Mouse (Mus musculus): Measurements from ENCODE around the gene Dusp14. TPM values are rescaled to one million over a fixed set of nuclear protein-coding genes. Genes with fewer than 3 reads are reported as not detected.

Dusp14 gene
- total RNA-seq, 4 experiments from 2014 or later = 0.50 to 0.80 (median 0.78) TPM; not detected in 1

GRCm38 (mm10) chr11:84016147-84016809 is 52.8 kb downstream of the Dusp14 start:
- DNase-seq (ENCODE audit: low spot score) = no peak

DNA sequence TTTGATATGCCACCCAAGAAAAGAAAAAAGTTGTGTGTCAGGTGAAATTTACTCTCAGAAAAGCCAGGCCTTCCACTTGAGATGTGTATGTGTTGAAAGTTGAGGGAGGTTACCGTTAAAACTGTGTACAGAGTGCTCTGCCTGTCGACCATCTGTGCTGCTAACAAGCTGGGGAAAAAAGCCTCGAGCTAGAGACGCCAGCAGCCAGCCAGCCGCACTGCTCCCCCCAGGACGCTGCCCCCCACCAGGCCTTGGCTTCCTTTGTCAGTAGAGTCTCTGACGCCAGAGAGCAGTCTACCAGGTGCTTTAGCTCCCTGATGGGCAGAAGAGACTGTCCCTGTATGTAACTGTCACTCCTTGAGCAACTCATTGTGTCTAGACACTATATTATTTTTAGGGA is 56.0 kb downstream of the Dusp14 start:
- DNase-seq (ENCODE audit: low spot score) = no peak

DNA sequence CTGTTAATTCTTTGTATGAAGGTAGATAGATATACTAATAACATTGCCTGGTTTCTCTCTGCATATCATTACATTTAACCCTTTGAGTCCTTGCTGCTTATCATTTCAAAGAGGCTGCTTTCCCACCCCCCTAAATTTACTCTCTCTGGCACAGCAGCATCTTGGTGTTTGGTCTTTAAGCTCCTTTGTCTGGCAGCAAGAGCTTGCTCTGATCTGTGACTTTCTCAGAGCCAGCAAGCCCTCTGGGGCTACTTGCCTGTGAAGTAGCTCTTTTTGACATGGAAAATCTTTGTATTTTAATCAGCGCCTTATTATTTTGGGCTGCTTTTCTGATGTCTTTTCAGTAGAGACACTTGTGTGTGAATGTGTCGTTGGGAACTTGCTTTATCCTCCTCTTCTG is 57.5 kb downstream of the Dusp14 start:
- DNase-seq (ENCODE audit: low spot score) = no peak

DNA sequence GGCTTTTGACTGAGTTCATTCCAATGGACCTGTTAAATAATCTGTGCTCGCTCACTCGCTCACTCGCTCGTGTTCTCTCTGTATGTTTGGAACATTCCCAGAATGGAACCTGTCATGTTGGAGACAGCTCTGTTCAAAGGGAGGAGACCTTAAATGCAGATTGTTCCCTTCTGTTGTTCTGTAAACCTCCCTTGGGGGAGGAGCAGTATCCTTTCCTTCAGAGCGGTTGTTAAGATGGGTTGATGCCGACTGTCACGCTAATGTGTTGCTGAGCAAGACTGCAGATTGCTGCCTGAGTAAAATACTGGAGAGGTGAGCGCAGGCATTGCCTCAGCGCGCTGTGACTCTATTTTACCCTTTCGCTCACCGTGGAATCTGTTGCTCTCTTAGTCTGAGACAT is 58.0 kb downstream of the Dusp14 start:
- DNase-seq (ENCODE audit: low spot score) = no peak

GRCm38 (mm10) chr11:84010411-84010810 is 58.6 kb downstream of the Dusp14 start:
- no peak for DNase-seq (ENCODE audit: low spot score)

GRCm38 (mm10) chr11:84009001-84009400 is 60.1 kb downstream of the Dusp14 start:
- DNase-seq (ENCODE audit: low spot score) = no peak

- DNase-seq (ENCODE audit: low spot score) = no peak
Measured at GRCm38 (mm10) chr11:84003986-84004385, 65.1 kb downstream of the Dusp14 start.

GRCm38 (mm10) chr11:84001257-84001656 is 67.8 kb downstream of the Dusp14 start:
- no peak for DNase-seq (ENCODE audit: low spot score)

- no peak for DNase-seq (ENCODE audit: low spot score)
Measured at GRCm38 (mm10) chr11:83999411-83999915, 69.6 kb downstream of the Dusp14 start.

DNA sequence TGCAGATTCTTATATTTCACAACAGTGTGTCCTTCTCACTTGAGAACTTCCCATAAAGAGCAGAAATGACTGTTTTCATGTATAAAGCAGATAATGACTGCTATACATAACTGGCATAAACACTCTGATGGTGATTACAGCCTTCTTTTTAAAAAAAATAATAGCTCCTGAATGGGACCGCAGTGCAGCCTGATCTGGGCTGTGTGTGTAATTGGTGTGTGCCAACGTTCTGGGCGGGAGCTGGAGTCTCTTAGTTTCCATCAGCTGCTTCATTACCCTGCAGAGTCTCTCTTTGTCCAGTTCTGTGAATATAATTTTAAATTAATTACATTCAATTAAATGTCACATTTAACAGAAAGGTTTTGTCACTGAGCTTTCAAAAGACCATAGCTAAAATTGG is 70.1 kb downstream of the Dusp14 start:
- DNase-seq (ENCODE audit: low spot score) = no peak

Other genes with a start within 250 kb of the Dusp14 start
- gene Hnf1b, start 219.2 kb downstream of the Dusp14 start, total RNA-seq (2022) = not detected
- gene Ddx52, start 127.2 kb downstream of the Dusp14 start, total RNA-seq (2022) = 10 to 100 TPM in 2 of 4 experiments, 1 to 10 TPM in 2; 9.7 to 11.8 (median 10.0) TPM
- gene Synrg, start 104.8 kb downstream of the Dusp14 start, total RNA-seq (2022) = 10 to 100 TPM; 29.1 to 32.4 (median 29.5) TPM
- gene Tada2a, start 60.3 kb upstream of the Dusp14 start, total RNA-seq (2022) = 1 to 10 TPM; 8.0 to 8.2 (median 8.1) TPM
- gene Acaca, start 60.4 kb upstream of the Dusp14 start, total RNA-seq (2022) = 10 to 100 TPM; 14.3 to 18.9 (median 16.8) TPM
- not detected for gene Gm11437, start 98.2 kb upstream of the Dusp14 start, total RNA-seq (2022)